Mouse (Mus musculus) urinary bladder, postnatal 25 days (tissue): Measurements from ENCODE around the gene Arap1.

ENCODE experiments used
- DNase-seq: peaks from one replicate; pipeline ENCODE4 v3.0.0; 2022; ENCODE audit warnings: low spot score

Arap1 gene

DNA sequence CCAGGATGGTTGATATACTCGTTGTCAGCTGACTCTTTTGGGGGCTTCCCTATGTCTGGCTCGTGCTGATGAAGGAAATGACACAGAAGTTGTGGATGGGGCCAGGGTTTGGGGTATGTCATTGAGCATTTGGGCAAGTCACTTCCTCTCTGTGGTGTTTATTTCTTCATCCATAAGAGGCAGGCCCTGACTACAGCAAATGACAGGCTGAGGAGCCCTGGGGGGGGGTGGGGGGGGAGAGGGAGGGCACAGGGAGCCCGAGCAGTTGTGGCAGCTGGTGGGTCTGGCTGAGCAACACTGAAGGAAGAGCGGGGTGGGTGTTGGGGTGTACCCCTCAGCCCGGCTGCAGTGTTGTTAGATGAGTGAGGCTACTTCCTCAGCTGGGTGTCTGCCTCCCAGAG is 14.9 kb downstream of the Arap1 start:
- no peak for DNase-seq

- no peak for DNase-seq
Measured at GRCm38 (mm10) chr7:101363914-101364313, 16.0 kb downstream of the Arap1 start.

DNA sequence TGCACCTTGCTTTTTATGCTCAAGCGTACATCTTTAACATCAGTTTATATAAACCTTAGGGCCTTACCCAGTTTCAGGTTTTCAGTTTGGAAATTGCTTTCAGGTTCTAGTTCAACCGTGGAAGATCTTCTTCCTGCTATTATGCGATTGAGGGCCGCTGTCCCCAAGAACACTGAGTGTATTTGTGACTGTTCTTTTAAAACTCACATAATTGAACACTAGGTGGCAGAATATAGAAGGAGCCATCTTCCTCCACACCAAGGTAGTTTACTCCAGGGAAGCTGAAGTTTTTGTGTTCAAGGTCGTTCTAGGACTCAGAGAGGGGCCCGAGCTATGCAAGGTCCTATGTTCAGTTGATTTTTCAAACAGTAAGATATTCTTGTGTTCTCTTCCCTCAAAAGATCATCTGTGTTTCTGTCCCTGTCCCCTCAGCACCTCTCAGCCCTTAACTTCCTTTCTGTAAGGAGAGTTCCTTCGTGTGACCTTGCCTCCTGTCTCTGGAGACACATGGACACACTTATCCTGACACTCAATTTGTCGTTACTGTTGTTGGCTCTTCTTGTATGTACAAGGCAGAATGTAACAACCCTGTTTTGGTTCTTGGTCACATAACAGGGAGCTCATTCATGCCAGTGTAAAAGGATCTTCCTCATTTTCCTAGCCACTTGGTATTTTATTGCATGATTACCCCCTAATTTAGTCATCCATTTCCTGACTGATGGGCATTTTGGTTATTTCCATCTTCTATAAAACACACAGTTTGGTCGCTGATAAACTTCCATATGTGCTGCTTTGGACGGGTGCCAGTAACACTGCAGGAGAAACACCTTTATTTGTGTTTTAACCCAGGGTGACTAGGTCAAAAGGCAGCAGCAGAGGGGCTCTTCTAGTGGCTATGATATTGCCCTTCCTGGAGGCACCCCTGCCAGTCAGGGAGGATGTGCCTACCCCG is 20.3 kb downstream of the Arap1 start:
- DNase-seq: no peak

DNA sequence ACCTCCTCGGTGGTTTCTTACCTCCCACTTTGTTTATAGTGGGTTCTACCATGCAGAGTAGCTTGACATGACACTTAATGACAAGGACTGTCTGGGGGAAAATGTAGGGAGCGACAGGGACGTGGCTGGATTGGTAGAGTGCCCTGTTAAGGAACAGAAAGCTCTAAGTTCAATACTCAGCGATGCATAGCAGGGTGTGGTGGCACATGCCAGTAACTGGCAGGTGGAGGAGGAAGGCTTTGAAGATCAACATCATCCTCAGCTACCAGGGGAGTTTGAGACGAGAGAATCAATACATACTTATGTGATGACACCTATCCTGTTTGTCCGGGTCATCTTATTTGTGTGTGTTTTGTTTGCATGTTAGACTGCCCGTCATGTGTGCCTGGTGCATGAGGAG is 21.8 kb downstream of the Arap1 start:
- DNase-seq: no peak

DNA sequence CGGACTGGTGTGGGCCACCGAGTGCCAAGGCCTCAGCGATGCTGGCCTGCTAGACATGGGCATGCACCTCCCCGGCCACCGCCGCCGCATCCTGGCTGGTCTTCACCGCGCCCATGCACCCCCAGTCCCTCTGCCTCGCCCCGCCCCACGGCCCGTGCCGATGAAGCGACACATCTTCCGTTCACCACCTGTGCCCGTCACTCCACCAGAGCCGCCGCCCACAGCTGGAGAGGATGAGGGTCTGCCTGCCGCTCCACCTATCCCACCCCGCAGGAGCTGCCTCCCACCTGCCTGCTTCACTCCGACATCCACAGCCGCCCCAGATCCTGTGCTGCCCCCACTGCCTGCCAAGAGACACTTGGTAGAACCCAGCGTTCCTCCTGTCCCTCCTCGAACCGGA is 25.2 kb downstream of the Arap1 start:
- DNase-seq: no peak

GRCm38 (mm10) chr7:101374155-101374554 is 26.3 kb downstream of the Arap1 start:
- no peak for DNase-seq

- DNase-seq: no peak
Measured at GRCm38 (mm10) chr7:101376701-101377340, 29.0 kb downstream of the Arap1 start.

DNA sequence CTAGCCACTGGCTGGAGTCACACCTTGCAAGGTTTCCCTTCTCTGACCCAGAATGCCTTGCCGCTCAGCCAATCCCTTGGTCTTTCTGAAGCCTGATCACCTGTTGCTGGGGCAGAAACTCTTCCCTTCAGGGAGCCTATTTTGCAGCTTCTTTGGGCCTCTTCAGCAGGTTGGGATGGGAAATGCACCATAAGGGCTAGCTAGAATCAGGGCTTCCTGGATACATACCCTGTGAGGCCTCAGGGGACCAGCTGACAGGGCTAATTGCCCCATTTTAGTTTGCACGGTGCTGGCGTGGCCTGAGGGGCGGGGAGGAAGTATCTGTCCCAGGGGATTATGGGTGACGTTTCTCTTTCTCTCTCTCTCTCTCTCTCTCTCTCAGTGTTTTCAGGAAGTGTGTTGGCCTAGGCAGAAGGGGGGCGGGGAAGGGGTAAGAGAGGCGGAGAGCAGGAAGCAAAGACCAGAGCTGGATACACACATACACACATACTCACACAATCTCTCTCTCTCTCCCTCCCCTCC is 29.9 kb downstream of the Arap1 start:
- peak; percentile 57 for DNase-seq

DNA sequence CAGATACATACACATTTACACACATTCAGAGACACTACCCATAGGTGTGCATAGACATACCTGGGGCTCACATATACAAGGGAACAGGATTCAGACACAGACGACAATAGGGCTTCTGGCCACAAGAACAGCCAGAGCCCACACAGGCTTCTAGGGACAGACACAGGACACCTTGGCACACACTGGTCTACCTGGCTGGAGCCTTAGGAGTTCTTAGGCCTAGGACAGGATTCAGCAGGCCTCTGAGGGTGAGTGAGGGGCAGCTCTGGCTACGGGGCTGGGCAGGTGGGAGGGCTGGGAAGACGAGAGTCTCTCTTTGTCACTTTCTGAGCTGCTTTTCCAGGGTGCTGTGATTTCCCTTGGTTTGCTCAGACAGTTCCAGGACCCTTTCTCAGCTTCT is 30.4 kb downstream of the Arap1 start:
- no peak for DNase-seq

DNA sequence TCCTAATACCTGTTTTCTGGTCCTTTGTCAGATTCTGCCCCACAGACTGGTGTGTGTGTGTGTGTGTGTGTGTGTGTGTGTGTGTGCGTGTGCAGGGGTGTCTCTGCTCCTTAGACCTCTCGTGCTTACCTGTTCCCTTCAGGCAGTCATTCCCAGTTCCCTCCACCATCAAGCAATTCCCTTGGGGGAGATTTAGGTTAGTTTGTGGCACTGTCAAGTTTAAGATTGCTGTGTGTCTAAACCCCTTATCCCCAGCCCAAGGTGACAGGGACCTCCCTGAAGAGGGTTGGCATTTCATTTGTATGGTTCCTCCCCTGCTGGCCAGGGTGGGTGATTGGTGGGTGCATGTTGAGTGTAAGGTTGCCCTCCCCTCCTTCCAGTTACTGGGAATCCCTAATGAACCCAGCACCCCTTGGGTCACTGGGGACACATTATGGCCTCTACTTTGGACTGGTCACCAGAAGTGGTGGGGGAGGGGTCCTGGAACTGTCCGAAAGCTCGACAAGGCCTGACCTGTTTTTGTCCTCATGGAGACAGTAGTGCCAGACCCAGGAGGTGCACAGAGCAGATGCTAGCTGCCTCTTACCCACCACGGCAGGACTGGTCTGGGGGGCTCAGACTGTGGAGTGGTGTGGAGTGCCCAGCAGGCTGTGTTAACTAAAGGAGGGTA is 31.1 kb downstream of the Arap1 start:
- no peak for DNase-seq

DNA sequence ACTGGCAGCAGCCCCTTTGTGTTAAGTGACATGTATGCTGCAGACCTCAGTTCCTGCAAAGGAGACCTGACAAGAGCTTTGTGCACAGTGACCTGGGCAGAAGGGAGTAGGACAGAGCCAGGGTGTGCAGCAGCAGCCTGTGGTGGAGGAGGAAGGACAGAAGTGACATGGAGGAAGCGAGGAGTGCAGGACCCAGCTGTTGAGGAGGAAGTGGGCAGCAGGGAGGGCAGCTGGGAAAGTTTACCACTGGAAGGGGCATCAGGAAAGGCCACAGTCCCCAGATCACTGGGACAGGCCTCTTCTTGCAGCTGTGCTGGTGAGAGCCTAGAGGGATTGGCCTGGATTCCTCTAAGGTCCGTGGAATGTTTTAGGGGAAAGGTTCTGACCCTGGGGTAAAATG is 31.9 kb downstream of the Arap1 start:
- no peak for DNase-seq

DNA sequence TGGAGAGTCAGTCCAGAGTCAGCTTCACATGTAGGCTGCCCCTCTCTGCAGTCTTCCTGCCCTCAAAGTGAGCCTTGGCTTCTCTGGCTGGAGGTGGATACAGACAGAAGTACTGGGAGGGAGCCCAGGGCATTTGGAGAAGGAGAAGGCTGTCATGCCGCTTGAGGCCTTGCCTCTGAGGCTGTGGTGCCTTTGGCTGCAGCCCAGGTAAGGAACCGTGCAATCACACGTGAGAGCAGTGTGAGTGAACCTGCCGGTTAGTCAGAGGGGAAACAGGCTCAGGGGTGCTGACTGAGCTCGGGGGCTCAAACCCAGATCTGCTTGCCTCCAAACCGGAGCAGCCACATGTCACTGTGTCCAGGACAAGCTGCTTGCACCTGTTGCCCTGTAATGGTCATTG is 33.6 kb downstream of the Arap1 start:
- no peak for DNase-seq

- DNase-seq: no peak
Measured at GRCm38 (mm10) chr7:101382378-101382777, 34.5 kb downstream of the Arap1 start.

- no peak for DNase-seq
Measured at GRCm38 (mm10) chr7:101383756-101384155, 35.9 kb downstream of the Arap1 start.

- DNase-seq: no peak
Measured at GRCm38 (mm10) chr7:101384931-101385330, 37.1 kb downstream of the Arap1 start.

DNA sequence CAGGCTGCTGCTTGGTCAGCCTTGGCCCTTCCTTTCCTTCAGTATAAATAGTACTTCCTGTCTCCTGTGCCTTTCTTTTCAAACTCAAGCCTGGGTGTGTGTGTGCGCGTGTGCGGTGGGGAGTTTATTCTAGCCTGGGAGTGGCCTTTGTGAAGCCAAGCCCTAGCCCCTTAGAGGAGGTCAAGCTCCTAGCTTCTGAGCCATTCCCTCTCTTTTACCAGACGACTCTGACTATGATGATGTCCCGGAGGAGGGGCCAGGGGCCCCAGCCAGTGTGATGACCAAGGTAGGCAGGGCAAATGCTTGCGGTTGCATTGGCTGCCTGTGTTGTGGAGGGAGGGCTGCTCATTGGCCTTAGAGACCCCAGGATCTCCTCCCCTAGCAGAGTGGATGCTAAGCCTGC is 37.5 kb downstream of the Arap1 start:
- DNase-seq: no peak

GRCm38 (mm10) chr7:101385866-101386452 is 38.1 kb downstream of the Arap1 start:
- DNase-seq: no peak

GRCm38 (mm10) chr7:101389256-101389655 is 41.4 kb downstream of the Arap1 start:
- DNase-seq: no peak

- no peak for DNase-seq
Measured at GRCm38 (mm10) chr7:101391909-101392479, 44.1 kb downstream of the Arap1 start.

DNA sequence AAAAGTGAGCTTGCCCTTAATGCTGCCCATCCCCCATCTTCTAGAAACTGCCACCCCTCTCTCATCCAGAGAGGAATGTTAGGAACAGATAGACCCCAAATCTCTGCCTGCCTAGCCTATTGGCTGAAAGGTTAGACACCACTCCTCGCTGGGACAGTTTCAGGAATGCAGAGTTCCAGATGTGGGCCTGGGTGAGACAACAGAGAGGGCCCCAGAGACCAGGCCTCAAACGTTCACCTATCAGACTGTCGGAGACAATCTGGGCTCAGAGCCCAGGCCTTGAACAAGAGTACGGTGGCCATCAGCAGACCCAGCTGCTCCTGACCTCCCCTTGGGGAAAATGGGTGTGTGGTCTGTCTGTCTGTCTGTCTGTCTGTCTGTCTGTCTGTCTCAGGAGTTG is 45.1 kb downstream of the Arap1 start:
- DNase-seq: no peak

- peak; percentile 46 for DNase-seq
Measured at GRCm38 (mm10) chr7:101393694-101394504, 46.0 kb downstream of the Arap1 start.
